Mouse (Mus musculus): ENCODE data around the gene Tspan5.

Tspan5 gene

DNA sequence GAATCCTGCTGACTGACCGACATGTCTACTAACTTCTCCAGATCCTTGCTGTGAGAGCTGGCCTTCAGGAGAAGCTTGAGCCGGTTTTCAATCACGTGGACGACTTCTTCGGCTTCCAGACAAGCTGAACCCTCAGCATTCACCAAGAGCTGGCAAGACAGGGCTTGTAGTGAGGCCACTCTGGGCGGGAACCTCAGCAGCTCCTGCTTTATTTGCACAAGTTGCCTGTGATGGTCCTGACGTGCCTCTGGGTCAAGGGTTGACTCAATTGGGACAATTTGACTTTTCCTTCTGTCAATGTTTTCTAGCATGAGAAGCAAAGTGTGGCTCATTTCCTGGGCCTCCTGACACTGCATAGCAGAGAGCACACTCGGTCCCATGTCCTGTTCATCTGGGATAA is 194.8 kb downstream of the Tspan5 start:
- DNase-seq (ENCODE audit: low read depth, low spot score) = no peak

DNA sequence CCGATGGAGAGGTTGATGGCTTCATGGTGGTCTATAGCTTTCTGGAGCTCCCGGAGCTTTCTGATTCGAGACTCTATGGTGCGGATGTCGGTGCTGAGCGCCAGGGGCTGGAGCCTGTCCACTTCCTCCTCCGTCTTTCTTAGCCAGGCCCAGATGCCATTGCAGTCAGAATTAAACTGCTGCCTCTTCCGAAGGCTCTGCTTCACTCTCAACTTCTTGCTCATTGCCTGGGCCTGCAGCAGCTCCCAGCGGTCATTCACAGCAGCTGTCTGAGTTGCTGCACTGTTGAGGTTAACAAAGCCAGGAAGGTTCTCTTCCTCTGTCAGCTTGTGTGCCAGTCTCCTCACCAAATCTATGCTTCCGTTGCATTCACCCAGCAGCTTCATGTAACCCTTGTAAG is 195.2 kb downstream of the Tspan5 start:
- no peak for DNase-seq (ENCODE audit: low read depth, low spot score)

DNA sequence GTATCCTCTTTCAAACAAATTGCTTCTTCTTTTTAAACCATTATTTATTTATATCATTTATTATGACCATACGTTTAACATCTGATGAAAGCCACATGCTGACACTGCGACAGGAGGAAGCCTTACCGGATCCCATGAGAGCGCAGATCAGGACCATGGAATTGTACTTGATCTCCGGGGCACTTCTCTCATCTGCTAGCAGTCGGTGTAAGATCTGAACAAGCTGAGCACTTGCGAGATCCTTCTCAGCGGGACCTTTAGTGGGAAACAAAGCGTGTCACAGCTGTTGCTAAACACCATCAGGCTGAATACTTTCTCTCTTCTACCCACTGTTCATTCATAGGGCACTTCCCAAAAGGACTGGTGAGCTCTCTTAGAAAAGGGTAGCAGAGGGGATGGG is 199.6 kb downstream of the Tspan5 start:
- no peak for DNase-seq (ENCODE audit: low read depth, low spot score)

DNA sequence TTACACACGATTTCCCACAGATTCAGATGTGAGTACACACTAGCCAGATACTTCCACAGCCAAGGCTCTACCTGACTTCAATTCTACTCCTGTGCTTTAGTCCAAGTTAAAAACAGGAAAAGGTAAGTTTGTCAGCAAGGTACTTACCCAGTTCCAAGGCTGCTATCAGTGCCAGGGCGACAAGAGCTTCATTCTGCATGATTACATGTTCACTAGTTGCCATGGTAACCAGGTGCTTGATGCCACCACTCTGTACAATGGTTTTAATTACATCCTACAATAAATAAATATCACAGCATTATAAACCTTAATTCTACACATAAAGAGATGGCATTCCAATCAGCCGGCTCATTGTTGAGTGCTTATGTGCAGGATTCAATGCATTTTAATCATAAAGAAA is 203.5 kb downstream of the Tspan5 start:
- no peak for DNase-seq (ENCODE audit: low read depth, low spot score)

DNA sequence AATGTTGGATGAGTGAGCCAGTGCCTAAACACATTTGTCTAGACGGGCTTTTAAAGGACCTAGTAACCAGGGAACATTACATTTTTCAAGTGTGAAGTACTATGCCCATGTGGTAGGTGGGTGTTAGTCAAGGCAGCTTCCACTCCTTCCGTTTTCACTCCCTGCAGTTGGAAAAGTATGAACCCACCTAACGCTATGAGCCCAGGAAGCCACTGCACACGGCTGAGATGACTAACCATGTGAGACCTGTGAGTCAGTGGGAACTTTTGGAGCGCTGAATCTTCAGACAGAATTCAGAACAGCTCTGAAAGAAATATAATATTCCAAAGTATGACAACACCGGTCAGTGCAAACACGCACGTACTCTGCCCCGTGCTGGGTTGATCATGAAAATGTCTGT is 207.1 kb downstream of the Tspan5 start:
- DNase-seq (ENCODE audit: low read depth, low spot score) = no peak

DNA sequence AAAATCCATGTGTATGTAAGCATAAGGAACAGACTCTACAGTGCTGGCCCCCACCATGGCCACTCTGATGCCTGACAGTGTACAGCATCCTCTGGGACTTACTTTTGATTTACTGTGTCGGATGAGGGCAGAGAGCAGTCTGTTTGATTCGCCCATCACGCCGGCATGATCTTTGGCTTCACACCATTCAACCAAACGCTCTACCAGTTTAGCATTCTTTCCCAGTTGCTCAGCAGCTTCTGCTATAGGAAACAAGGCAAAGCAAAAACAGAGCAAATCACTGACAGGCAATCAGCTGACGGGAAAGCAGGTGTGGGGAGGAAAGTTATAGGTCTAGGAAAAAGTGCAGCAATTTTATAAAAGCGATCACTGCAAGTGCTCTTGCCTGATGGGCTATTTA is 213.2 kb downstream of the Tspan5 start:
- no peak for DNase-seq (ENCODE audit: low read depth, low spot score)
